Mouse (Mus musculus): Measurements from ENCODE around the gene Ddx23. TPM values are rescaled to one million over a fixed set of nuclear protein-coding genes. Genes with fewer than 3 reads are reported as not detected.

The Ddx23 gene
- polyA plus RNA-seq, 1 experiment, result 55.6 TPM

DNA sequence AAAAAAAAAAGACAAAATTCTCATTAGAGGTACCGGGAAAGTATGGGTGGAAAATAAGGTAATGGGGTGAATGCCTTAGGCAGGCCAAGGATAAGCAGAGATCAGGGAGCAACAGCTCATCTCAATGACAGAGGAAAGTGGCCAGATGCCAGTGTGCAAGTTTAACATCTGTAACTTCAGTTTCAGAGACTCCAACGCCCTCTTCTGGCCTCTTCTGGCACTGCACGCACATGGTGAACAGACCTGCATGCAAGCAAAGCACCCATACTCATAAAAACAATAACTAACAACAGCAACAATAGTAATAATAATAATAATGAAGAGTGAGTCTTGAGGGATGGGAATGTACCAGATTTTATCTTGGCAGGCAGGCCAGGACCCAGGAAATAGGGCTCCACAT is 23.2 kb upstream of the Ddx23 start:
- DNase-seq (ENCODE audit: low read depth), result no peak
- TF ChIP-seq POLR2A (IDR thresholded peaks at IDR 0.05; ENCODE audit: borderline replicate concordance, extremely low read depth, insufficient read depth, insufficient read length, poor library complexity, severe bottlenecking) (no peak), CTCF (IDR thresholded peaks at IDR 0.05; ENCODE audit: borderline replicate concordance, extremely low read depth, insufficient read depth, insufficient read length) (peak; percentile 18; the same call in 1 of the 2 replicates)

DNA sequence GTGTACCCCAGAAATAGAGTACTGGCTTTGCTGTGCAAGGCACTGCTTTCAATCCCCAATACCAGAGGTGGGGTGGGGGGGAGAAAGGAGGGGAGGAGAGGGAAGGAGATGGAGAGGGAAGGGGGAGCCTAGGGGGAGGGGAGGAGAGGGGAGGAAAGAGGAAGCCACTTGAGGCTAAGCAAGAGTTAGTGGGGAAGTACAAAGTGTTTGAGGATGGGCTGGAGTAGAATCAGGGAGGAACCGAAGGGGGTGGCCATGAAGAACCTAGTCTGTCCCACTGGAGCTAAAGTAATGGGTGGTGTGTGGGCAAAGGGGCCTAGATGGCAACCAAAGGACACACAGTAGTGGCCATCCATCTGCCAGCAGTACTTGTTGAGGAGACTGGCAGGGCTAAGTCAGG is 21.1 kb upstream of the Ddx23 start:
- DNase-seq (ENCODE audit: low read depth), result no peak
- TF ChIP-seq POLR2A (IDR thresholded peaks at IDR 0.05; ENCODE audit: borderline replicate concordance, extremely low read depth, insufficient read depth, insufficient read length, poor library complexity, severe bottlenecking), result no peak
- no peak for TF ChIP-seq CTCF (IDR thresholded peaks at IDR 0.05; ENCODE audit: borderline replicate concordance, extremely low read depth, insufficient read depth, insufficient read length)

DNA sequence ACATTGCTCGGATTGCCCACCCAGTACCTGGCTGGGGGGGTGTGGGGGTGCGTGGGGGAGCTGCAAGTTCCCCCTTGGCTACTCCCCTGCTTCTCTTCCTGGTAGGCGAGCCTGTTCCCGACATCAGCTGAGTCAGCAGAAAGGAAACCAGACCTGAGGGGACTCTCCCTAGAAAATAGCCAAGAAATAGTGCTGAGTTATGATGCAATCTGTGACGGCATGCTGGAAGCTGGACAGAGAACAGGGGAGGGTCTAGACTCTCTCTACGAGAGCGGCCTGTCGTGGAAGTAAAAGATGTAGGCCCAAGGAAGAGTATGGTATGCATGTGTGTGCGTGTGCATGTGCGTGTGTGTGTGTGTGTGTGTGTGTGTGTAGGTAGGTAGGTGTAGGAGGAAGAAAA is 20.5 kb upstream of the Ddx23 start:
- TF ChIP-seq CTCF (IDR thresholded peaks at IDR 0.05; ENCODE audit: borderline replicate concordance, extremely low read depth, insufficient read depth, insufficient read length) (no peak), POLR2A (IDR thresholded peaks at IDR 0.05; ENCODE audit: borderline replicate concordance, extremely low read depth, insufficient read depth, insufficient read length, poor library complexity, severe bottlenecking) (no peak)
- no peak for DNase-seq (ENCODE audit: low read depth)

DNA sequence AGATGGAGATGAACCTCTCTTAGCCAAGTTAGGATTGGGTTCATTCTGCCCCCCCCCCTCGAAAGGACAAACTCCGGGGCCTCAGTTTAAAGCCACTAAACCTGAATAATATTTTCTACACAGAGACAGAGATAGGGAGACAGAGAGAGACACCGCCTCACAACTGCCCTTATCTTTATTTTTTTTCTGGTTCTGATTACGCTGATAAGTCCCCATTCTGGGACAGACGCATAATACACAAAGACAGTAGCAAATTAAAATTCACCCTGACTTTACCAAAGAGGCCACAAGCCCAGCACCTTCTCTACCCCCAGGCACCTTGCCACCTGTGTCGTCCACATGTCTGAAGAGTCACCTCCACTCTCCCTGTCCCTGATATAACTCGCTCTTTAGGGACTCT is 18.9 kb upstream of the Ddx23 start:
- TF ChIP-seq CTCF (IDR thresholded peaks at IDR 0.05; ENCODE audit: borderline replicate concordance, extremely low read depth, insufficient read depth, insufficient read length), result no peak
- no peak for TF ChIP-seq POLR2A (IDR thresholded peaks at IDR 0.05; ENCODE audit: borderline replicate concordance, extremely low read depth, insufficient read depth, insufficient read length, poor library complexity, severe bottlenecking)
- no peak for DNase-seq (ENCODE audit: low read depth)

DNA sequence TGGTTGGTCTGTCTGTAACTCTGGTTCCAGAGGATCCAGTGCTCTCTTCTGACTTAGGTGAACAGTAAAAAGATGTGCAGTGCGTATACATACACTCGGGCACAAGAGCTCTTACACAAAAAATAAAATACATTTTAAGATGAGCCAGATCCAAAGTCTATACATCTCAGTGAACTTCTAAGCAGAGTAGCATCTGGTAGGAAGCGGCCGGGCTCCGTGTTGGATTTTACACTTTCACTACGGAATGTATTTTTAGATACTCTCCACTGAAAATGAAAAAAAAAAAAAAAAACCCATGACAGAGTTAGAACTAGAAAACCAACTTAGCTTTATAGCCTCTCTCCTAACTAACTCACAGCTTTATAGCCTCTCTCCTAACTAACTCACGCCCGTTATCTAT is 18.0 kb upstream of the Ddx23 start:
- DNase-seq (ENCODE audit: low read depth), result no peak
- no peak for TF ChIP-seq CTCF (IDR thresholded peaks at IDR 0.05; ENCODE audit: borderline replicate concordance, extremely low read depth, insufficient read depth, insufficient read length)
- no peak for TF ChIP-seq POLR2A (IDR thresholded peaks at IDR 0.05; ENCODE audit: borderline replicate concordance, extremely low read depth, insufficient read depth, insufficient read length, poor library complexity, severe bottlenecking)

DNA sequence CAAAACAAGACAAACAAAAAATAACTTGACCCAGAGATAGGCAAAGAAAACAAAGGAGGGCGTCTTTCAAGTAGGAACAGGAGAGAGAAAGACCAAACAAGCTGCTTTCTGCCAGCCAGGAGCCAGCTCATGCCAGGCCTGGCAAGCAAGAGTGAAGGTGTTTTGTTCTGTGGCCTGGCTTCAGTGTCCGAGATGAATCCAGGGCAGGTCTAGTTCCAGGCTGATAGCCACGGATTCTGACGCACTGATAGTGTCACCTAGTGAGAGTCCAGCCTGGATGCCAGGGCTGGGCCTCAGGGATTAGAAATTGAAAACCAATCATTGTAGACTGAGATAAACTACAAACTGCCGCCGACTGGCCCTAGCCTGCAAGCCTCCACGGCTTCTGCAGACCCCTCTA is 15.3 kb upstream of the Ddx23 start:
- no peak for DNase-seq (ENCODE audit: low read depth)
- TF ChIP-seq POLR2A (IDR thresholded peaks at IDR 0.05; ENCODE audit: borderline replicate concordance, extremely low read depth, insufficient read depth, insufficient read length, poor library complexity, severe bottlenecking) (no peak), CTCF (IDR thresholded peaks at IDR 0.05; ENCODE audit: borderline replicate concordance, extremely low read depth, insufficient read depth, insufficient read length) (no peak)

DNA sequence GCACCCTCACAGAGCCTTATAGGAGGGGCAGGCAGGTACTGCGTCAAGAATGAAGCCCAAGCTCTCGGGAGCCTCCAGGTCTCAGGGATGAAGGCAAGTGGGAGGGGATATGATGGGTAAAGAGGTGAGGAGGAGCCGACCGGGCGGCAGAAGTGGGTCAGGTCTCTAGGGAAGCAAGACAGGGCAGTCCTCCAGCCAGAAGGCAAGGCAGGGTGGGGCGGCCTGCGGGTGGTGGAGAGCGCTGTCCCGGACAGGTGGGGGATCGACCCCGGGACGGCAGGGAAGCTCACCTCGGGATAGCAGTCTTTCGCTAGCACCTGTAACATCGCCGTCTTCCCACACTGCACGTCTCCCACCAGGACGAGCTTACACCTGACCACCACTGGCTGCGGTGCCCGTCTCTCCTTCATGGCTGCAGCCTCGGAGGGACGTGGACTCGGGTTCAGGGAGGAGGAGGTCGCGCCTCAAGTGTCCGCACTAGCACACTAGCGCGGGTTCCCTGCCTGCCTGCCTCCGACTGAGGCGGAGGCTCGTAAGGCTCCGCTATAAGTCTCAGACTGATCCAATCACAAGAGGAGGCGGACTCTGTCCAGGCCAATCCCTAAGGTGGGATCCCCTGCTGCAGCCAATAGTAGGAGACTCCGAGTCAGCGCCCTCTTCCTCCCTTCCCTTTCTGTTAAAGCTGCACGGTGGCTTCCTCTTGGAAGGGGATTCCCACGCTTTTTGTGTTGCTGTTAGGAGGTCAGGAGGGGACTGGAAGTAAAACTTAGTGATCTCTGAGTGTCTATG is 14.4 kb upstream of the Ddx23 start, which contains the start of gene Rnd1:
Gene Rnd1, minus strand, starts transcription at position 522 of the 789 bp plus-strand sequence.
- TF ChIP-seq CTCF (IDR thresholded peaks at IDR 0.05; ENCODE audit: borderline replicate concordance, extremely low read depth, insufficient read depth, insufficient read length) (no peak), POLR2A (IDR thresholded peaks at IDR 0.05; ENCODE audit: borderline replicate concordance, extremely low read depth, insufficient read depth, insufficient read length, poor library complexity, severe bottlenecking) (peak; percentile 74; the same call in 1 of the 2 replicates)
- peak; percentile 98 for DNase-seq (ENCODE audit: low read depth)

DNA sequence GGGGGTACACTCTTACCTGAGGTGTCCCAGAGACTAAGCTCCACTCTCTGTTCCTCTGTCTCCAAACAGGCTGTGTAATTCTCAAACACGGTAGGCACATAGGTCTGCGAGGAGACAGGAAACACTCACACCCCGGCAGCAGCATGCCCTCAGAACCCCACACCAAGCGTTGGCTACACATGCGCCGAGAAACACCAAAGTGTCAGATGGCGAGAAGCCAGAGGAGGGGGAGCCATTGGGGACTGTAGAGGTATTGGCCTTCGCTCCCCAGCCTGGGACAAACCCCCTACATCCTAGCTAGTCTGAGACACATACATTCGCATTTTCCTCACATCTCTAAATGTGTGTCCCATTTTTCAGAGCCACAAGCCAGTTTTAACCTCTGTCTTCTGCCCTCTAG is 13.8 kb upstream of the Ddx23 start:
- TF ChIP-seq CTCF (IDR thresholded peaks at IDR 0.05; ENCODE audit: borderline replicate concordance, extremely low read depth, insufficient read depth, insufficient read length) (no peak), POLR2A (IDR thresholded peaks at IDR 0.05; ENCODE audit: borderline replicate concordance, extremely low read depth, insufficient read depth, insufficient read length, poor library complexity, severe bottlenecking) (no peak)
- peak; percentile 58 for DNase-seq (ENCODE audit: low read depth)

DNA sequence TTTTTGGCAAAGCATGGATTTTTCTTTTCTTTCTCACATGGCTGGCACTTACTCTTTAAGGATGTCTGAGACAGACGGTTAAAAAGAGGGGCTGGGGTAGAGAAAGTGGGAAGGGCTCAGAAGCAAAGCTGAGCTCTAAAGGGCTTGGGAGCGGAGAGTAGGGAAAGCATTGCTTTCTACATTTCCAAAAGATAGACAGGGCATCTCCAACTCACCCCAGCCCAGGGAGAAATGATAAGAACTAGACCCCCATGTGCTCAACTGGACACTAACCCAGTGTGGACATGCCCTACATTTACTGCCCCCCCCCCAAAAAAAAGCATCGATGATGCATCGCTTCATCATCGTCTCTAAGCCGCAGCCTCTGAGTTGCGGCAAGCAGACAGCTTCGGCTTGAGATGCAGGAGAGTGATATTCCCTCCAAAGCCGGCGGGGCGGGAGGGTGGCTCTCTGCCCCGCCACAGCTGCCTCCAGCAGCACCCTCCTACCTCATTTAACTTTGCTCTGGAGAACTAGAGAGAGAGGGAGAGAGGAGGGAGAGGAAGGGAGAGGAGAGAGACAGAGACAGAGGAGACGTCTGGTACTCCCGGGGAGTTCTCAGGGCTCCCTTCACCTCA is 13.0 kb upstream of the Ddx23 start:
- peak; percentile 37 for DNase-seq (ENCODE audit: low read depth)
- TF ChIP-seq CTCF (IDR thresholded peaks at IDR 0.05; ENCODE audit: borderline replicate concordance, extremely low read depth, insufficient read depth, insufficient read length) (no peak), POLR2A (IDR thresholded peaks at IDR 0.05; ENCODE audit: borderline replicate concordance, extremely low read depth, insufficient read depth, insufficient read length, poor library complexity, severe bottlenecking) (no peak)

DNA sequence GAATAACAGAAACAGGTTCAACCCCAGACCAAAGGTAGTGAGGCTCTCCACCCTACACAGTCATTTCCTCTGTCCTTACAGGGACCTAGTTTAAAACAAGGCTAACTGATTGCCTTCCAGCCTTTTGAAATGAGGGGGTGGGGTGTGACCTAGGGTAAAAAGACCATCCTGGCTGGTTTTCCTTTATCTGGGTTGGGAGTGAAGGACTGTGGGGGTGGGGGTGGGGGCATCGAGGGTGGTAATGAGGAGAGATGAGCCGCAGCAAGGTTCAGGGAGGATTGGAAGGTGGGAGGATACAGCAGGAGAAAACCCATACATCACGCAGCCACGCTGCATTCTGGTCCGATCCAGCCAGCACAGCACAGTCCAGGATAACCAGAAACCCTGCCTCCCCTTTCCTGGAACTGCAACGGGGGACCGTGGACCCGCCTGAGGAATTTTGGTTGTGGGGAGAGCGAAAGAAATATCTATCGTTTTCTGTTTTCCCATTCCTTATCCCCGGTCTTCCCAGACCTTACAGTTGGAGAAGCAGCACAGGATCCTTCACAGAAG is 12.4 kb upstream of the Ddx23 start:
- TF ChIP-seq POLR2A (IDR thresholded peaks at IDR 0.05; ENCODE audit: borderline replicate concordance, extremely low read depth, insufficient read depth, insufficient read length, poor library complexity, severe bottlenecking) (no peak), CTCF (IDR thresholded peaks at IDR 0.05; ENCODE audit: borderline replicate concordance, extremely low read depth, insufficient read depth, insufficient read length) (no peak)
- peak; percentile 26 for DNase-seq (ENCODE audit: low read depth)

DNA sequence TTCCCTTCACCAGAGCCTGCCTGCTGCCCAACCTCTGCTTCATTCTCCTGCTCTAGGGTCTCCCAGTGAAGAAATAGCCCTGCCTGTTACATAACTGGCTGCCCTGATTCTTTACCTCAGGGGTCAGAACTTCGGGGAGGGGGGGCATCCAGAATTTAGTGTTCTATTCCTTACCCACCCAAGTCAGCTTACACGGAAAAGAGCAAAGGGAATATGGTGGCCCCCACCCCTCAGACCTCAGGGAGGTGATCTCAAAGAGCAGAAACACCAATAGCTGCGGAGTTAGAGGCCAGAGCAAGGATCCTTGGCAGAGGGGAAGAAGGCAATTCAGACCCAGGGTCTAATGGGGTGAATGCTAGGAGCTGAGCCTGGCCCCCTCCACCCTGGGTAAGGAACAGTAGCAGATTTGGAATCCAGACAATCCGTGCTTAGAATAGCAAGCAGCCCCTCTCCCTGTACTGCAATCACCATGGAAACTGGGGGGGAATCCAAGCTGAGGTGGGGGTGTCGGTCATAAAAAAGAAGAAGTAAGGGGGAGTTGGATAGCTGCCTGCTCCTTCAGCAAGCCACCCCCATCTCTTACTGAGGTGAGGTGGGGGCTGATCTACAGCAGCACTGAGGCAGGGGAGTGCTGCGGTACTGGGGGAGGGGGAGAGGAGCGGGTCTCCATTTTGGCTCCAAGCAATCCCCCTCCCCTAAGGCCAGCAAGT is 11.7 kb upstream of the Ddx23 start:
- DNase-seq (ENCODE audit: low read depth), result peak; percentile 95
- TF ChIP-seq POLR2A (IDR thresholded peaks at IDR 0.05; ENCODE audit: borderline replicate concordance, extremely low read depth, insufficient read depth, insufficient read length, poor library complexity, severe bottlenecking) (no peak), CTCF (IDR thresholded peaks at IDR 0.05; ENCODE audit: borderline replicate concordance, extremely low read depth, insufficient read depth, insufficient read length) (no peak)
